In genomic region chr11:16904302-16905011, GRCm38 (mm10) we compare ENCODE assay signal across 12 mouse cellular contexts. TPM values are rescaled to one million over a fixed set of nuclear protein-coding genes. Genes with fewer than 3 reads are reported as not detected.
DNase-seq lines count a peak whose midpoint lies in the region; ATAC-seq and TF ChIP-seq lines count a peak whose summit lies in the region.
"Had no signal": no experiment of that assay in that cellular context is flagged by ENCODE, and none has a peak within 500 bp of the region (broad histone marks: within the 10 kb centered on the region; RNA-seq: fewer than 3 reads in every experiment).

No protein-coding gene starts in this region.

- no peak overlapping the region for H3K9ac ChIP-seq in hindbrain, embryonic 11.5 days (ENCODE audit: low read depth, low read length)
- H3K9ac ChIP-seq: embryonic facial prominence, embryonic 15.5 days had no signal

- CTCF ChIA-PET in Patski (lab: Charles Lee), result interaction anchor here (1.3 to 2.5 kb wide), 3 partner anchors 9 to 44 kb away, joined by 3 to 9 read pairs (median 3); no protein-coding TSS in a partner anchor

- H3K4me1 ChIP-seq in hindbrain, embryonic 10.5 days (replicated peaks), result peaks cover 5% of the 10 kb centered on the region; the same call in 1 of the 2 replicates
- H3K4me1 ChIP-seq in hindbrain, embryonic 11.5 days (replicated peaks; ENCODE audit: control insufficient read depth, insufficient read depth, low read length), result no peaks in the 10 kb centered on the region
- H3K4me1 ChIP-seq: embryonic facial prominence, embryonic 15.5 days had no signal

- in situ Hi-C loops in Patski (cut with MboI; ENCODE audit: low pct_unique_long_range_greater_than_20kb), result no loop called here

- H3K4me3 ChIP-seq in hindbrain, embryonic 10.5 days, result no peak overlapping the region
- no peak overlapping the region for H3K4me3 ChIP-seq in hindbrain, embryonic 11.5 days (ENCODE audit: low read depth, low read length)
- H3K4me3 ChIP-seq: embryonic facial prominence, embryonic 15.5 days had no signal

- no peak overlapping the region for H3K27ac ChIP-seq in hindbrain, embryonic 10.5 days
- H3K27ac ChIP-seq in hindbrain, embryonic 11.5 days (ENCODE audit: low read depth, low read length), result no peak overlapping the region
- H3K27ac ChIP-seq: embryonic facial prominence, embryonic 15.5 days had no signal

- TF ChIP-seq CTCF in Patski (IDR thresholded peaks at IDR 0.05), result no peak

- H3K9me3 ChIP-seq in hindbrain, embryonic 10.5 days, result no peaks in the 10 kb centered on the region
- H3K9me3 ChIP-seq in hindbrain, embryonic 11.5 days (ENCODE audit: control insufficient read depth, low read length), result no peaks in the 10 kb centered on the region
- H3K9me3 ChIP-seq: embryonic facial prominence, embryonic 15.5 days had no signal

- no peak overlapping the region for H3K4me2 ChIP-seq in hindbrain, embryonic 11.5 days (replicated peaks; ENCODE audit: low read depth, low read length)
- H3K4me2 ChIP-seq: embryonic facial prominence, embryonic 15.5 days had no signal

- no peak for ATAC-seq in hindbrain, embryonic 11.5 days (ENCODE audit: low FRiP score)
- peak; percentile 22 for ATAC-seq in Patski

- 76% methylated on average over 8 of the region's 8 CpGs for WGBS in hindbrain, embryonic 10.5 days
- 69% methylated on average over 8 of the region's 8 CpGs for WGBS in hindbrain, embryonic 11.5 days

- no peaks in the 10 kb centered on the region for H3K27me3 ChIP-seq in hindbrain, embryonic 10.5 days (ENCODE audit: insufficient read depth, poor library complexity, severe bottlenecking)
- no peaks in the 10 kb centered on the region for H3K27me3 ChIP-seq in hindbrain, embryonic 11.5 days (ENCODE audit: control insufficient read depth, insufficient read depth, low read length)
- no peaks in the 10 kb centered on the region for H3K27me3 ChIP-seq in Patski
- H3K27me3 ChIP-seq: embryonic facial prominence, embryonic 15.5 days had no signal

- POLR2A ChIA-PET in Patski (lab: Charles Lee), result no interaction called here

- no peaks in the 10 kb centered on the region for H3K36me3 ChIP-seq in hindbrain, embryonic 10.5 days
- no peaks in the 10 kb centered on the region for H3K36me3 ChIP-seq in hindbrain, embryonic 11.5 days (ENCODE audit: control insufficient read depth, insufficient read depth, low read length)

- peak; percentile 16 for DNase-seq in hindbrain, embryonic 10.5 days (ENCODE audit: low spot score)
- DNase-seq in hindbrain, embryonic 11.5 days (ENCODE audit: low spot score), result no peak
- peak; percentile 21 for DNase-seq in 3134 (ENCODE audit: extremely low read depth, insufficient read length, low spot score)
- DNase-seq in Patski (ENCODE audit: low read depth, low spot score), result peak; percentile 25
- DNase-seq in left cerebral cortex, postnatal 14 days (ENCODE audit: low spot score in 2 of 2), result peak; percentile 29 to 63
- no peak for DNase-seq in retina, embryonic 14.5 days (ENCODE audit: low spot score)
- no peak for DNase-seq in B cell, adult 2 months
- DNase-seq: gastrocnemius, postnatal 36 days; kidney, adult 18-20 months; liver; spleen, adult 18-20 months had no signal

- intact Hi-C loops in left cerebral cortex, postnatal 14 days (cut with DNase I), result no loop called here

RNA-seq across cellular contexts. Expression of gene Fbxo48, which starts 46.7 kb away (rescaled TPM):
- polyA plus RNA-seq in hindbrain, embryonic 10.5 days (2016; fragmentation: Nextera tagmentation; extraction: Ambion mirVana), result 1.2 and 1.6 TPM in 2 replicates
- polyA plus RNA-seq in hindbrain, embryonic 11.5 days (2014; fragmentation: Nextera tagmentation; extraction: Ambion mirVana), result 1.9 and 2.7 TPM in 2 replicates
- 2.5 TPM for polyA plus RNA-seq in Patski (2021)
- total RNA-seq in left cerebral cortex, postnatal 14 days (2021), result 1 to 10 TPM; 1.1 to 1.7 TPM

Comparison
In these comparisons a context has a peak if more than half of its experiments do, and no peak if none do; other contexts are left out.
1. DNase-seq: peak in hindbrain, embryonic 10.5 days (single experiment), 3134 (single experiment), Patski (single experiment) and left cerebral cortex, postnatal 14 days (2 of 2); none in hindbrain, embryonic 11.5 days (single experiment), retina, embryonic 14.5 days (single experiment) and B cell, adult 2 months (0 of 2).